Mouse (Mus musculus) small intestine, adult 2 months (tissue): Measurements from ENCODE around the gene Agrp.

Experiments
- CTCF ChIP-seq: fragments of 200-500 bp; IDR thresholded peaks from 2 replicates; pipeline ENCODE4 v1.5.1; 2012; ENCODE audit warnings: low read depth, mild to moderate bottlenecking, control low read depth, inconsistent platforms, low read length, moderate library complexity, mixed read lengths; ENCODE audit not compliant: insufficient replicate concordance, insufficient read length; ENCODE audit errors: extremely low read depth
- POLR2A ChIP-seq: fragments of 200-500 bp; IDR thresholded peaks from 2 replicates; pipeline ENCODE4 v1.6.1; 2012; ENCODE audit warnings: low read depth, mild to moderate bottlenecking, control low read depth, inconsistent platforms, low read length, moderate library complexity

DNA sequence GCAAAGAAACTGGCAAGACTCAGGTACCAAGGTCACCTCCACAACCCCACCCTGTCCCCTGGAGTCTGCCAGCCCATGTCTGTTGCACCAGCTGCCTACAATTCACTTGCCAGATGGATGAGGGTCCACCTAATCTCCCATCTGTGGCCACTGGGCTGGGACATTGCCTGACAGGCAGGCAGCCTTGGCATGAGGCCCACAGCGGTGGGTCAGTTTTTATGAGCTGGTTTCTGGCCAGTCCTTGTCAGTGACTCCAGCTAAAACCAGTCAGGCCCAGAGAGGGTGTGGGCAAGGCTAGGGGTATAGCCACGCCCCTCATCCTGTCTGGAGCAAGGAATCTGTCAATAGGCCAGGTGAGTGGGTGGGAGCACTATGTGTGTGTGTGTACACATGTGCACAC is 110.1 kb downstream of the Agrp start:
- TF ChIP-seq CTCF (no peak), POLR2A (no peak)
